Mouse (Mus musculus) midbrain, embryonic 10.5 days (tissue): Measurements from ENCODE around the gene Casp2. TPM values are rescaled to one million over a fixed set of nuclear protein-coding genes. Genes with fewer than 3 reads are reported as not detected.

Experiments
- DNase-seq: peaks from one replicate; pipeline ENCODE4 v3.0.0-alpha.2; 2017; ENCODE audit warnings: low spot score
- H3K27ac ChIP-seq: fragments of 300-500 bp; sonication (generic); replicated peaks from 2 replicates; pipeline ENCODE4 v1.5.1; 2016; ENCODE audit warnings: mild to moderate bottlenecking
- H3K27me3 ChIP-seq: fragments of 300-500 bp; sonication (generic); 2 replicates; pipeline ENCODE4 v1.6.1; 2016; ENCODE audit warnings: low read depth, mild to moderate bottlenecking; ENCODE audit not compliant: poor library complexity, severe bottlenecking
- H3K36me3 ChIP-seq: fragments of 300-500 bp; sonication (generic); 2 replicates; pipeline ENCODE4 v1.6.1; 2016; ENCODE audit warnings: mild to moderate bottlenecking, moderate library complexity
- H3K4me1 ChIP-seq: fragments of 300-500 bp; sonication (generic); 2 replicates; pipeline ENCODE4 v1.6.1; 2016
- H3K4me3 ChIP-seq: fragments of 300-500 bp; sonication (generic); 2 replicates; pipeline ENCODE4 v1.5.1; 2016; ENCODE audit warnings: mild to moderate bottlenecking, moderate library complexity
- H3K9me3 ChIP-seq: fragments of 300-500 bp; sonication (generic); replicated peaks from 2 replicates; pipeline ENCODE4 v1.6.1; 2016; ENCODE audit warnings: mild to moderate bottlenecking
- WGBS: fragments of 180-500 bp; shearing (Covaris S2); methylation state at CpG from one replicate; pipeline ENCODE4 v1.1.7; 2016; 5-methylcytosine and 5-hydroxymethylcytosine counted together
- polyA plus RNA-seq: library from polyadenylated mRNA; unstranded; fragments of >200 nt; fragmentation: Nextera tagmentation; extraction: Ambion mirVana; gene quantifications from 2 replicates; pipeline ENCODE4 v1.2.1, GENCODE M21; 2016

Gene Casp2
- polyA plus RNA-seq = 75.4 and 81.1 TPM in 2 replicates

DNA sequence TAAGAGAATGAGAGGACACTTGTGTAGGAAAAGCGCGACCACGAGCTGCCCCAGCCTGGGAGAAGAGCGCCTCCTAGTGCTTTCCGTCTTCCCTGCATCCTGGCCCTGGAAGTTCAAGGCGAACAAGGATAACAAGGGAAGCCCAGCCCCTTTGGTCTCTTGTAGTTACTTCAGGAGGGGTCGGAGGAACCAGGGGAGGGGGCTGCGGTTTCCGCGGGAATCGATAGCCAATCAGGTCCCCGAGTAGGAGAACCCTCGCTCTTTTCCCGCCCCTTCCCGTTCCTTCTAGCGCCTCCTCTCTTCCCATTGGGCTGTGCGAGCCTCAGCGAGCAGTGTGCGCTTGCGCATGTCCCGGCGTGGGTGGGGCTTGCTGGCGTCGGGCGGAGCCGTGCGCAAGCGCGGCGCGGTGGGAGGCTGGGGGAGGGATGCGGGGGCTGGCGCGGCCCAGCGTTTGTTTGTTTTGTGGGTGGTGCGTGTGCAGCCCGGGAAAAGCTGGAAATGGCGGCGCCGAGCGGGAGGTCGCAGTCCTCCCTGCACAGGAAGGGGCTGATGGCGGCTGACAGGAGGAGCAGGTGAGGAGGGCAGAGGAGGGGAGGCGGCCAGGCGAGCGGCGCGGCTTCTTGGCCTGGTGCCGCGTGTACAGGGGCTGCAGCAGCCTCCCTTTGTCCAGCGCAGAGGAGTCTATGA lies at the start of gene Casp2:
TSS of gene Casp2 (plus strand) at position 360 of the 687 bp plus-strand sequence.
- peaks cover 27% of the 10 kb centered on the region for H3K36me3 ChIP-seq
- H3K4me3 ChIP-seq = peak within 1 kb of the TSS; percentile 85
- peaks cover 25% of the 10 kb centered on the region for H3K27me3 ChIP-seq
- DNase-seq = peak; percentile 100
- peaks cover 15% of the 10 kb centered on the region for H3K4me1 ChIP-seq
- no peaks in the 10 kb centered on the region for H3K9me3 ChIP-seq
- H3K27ac ChIP-seq = peak within 1 kb of the TSS; percentile 98
- WGBS = under 1% methylated on average over 44 of the region's 51 CpGs

DNA sequence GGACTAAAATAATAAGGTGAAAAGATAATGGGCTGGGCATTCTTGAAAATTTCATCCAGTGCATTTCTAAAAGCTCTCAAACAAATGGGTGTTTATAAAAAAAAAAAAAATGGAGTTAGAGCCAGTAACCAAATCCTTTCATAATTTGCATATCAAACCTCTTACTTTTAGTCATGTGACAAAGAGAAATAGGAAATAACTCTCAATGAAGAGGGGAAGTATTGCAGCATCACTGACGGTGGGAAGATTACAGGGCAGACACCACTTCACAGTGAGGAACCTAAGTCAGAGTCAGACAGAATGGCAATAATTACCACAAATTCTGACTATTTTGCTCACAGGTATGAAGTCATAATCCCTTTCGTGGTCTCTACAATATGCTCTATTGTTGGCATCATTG lies 49.8 kb upstream of the Casp2 start, which contains the start of gene Tas2r144:
TSS of gene Tas2r144 (plus strand) at position 301 of the 400 bp plus-strand sequence.
- 83% methylated on average over 2 of the region's 2 CpGs for WGBS
- Histone ChIP-seq H3K36me3 (no peaks in the 10 kb centered on the region), H3K4me1 (no peaks in the 10 kb centered on the region), H3K27me3 (no peaks in the 10 kb centered on the region), H3K27ac (no peak within 1 kb of the TSS), H3K9me3 (no peaks in the 10 kb centered on the region), H3K4me3 (no peak within 1 kb of the TSS)
- DNase-seq = no peak

DNA sequence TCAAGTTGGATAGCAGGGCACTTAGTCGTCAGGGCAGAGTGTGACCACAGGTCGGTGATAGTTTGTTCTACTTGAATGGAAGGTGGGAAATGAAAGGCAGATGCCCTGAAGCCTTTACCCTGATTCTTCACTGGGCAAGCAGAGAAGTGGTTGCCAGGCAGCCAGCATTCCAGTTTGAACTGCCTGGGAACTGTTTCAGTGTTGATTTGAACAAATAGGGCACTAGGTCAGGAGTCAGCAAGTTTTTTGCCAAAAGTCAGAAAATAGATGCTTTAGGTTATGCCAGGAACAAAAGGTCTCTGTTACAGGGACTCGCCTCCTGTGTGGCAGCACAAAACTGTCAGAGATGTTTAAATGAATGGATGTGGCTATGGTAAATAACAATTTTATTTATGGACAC lies 42.5 kb upstream of the Casp2 start:
- WGBS = 76% methylated on average over 3 of the region's 3 CpGs
- H3K9me3 ChIP-seq = no peaks in the 10 kb centered on the region
- H3K27ac ChIP-seq = no peak overlapping the region
- H3K4me1 ChIP-seq = no peaks in the 10 kb centered on the region
- H3K4me3 ChIP-seq = no peak overlapping the region
- no peaks in the 10 kb centered on the region for H3K36me3 ChIP-seq
- H3K27me3 ChIP-seq = no peaks in the 10 kb centered on the region
- no peak for DNase-seq

DNA sequence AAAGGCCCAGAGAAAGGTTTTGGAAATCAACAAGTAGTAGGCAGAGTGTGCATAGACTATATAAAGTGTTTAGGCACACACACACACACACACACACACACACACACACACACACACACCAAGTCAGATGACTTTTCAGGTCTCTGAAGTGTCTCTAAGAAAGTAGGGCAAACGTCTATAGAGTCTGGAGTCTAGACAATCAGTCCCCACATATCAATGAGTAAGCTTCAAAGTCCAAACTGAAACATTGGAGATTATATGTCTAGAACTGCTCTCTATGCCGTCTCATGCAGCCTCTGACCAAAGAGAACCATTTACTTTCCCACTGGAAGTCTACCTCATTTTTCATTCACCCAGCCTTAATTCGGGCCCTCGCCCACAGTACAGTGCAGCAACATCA lies 39.7 kb upstream of the Casp2 start:
- H3K4me3 ChIP-seq = no peak overlapping the region
- WGBS = 73% methylated on average over 4 of the region's 4 CpGs
- H3K4me1 ChIP-seq = no peaks in the 10 kb centered on the region
- no peaks in the 10 kb centered on the region for H3K27me3 ChIP-seq
- no peak overlapping the region for H3K27ac ChIP-seq
- no peaks in the 10 kb centered on the region for H3K36me3 ChIP-seq
- no peak for DNase-seq
- H3K9me3 ChIP-seq = no peaks in the 10 kb centered on the region

DNA sequence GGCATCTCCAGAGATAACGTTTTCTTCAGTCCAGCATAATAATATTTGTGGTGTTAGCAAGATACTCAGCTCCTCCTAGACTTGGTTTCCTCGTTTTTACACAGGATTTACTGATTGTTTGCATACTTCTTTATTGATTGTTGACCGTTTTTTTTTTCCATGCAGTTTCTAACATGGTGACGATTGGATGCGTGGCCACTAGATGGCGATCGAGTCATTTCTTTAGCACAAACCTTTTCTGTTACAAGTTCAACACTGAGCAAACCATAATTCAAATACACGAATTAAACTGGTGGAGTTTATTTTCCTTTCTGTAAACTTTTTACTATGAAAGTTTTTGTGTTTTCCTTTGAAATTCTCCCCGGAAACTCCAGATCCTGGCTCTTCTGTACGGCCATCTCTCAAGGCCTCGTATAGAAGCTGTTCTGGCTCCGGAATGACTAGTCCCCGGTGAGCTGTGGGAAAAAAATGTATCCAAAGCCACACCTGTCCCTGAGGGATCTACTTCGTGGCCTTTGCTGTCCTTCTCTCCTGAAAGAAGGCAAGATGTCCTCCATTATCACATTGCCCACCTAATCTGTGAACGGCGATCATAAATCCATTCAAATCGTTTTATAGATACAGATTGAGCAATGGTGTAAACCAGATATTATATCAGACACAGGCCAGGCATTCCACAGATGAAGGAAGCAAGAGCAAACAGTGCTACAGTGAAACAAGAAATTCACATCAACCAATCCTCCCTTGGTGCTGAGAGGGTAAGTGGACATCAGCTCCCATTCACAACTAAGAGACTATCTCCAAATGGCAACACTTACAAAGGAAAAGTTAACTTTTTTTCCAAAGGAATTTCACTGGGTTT lies 37.3 kb upstream of the Casp2 start:
- Histone ChIP-seq H3K36me3 (no peaks in the 10 kb centered on the region), H3K4me1 (no peaks in the 10 kb centered on the region), H3K9me3 (no peaks in the 10 kb centered on the region), H3K4me3 (no peak overlapping the region), H3K27me3 (no peaks in the 10 kb centered on the region), H3K27ac (no peak overlapping the region)
- DNase-seq = peak; percentile 59
- 38% methylated on average over 17 of the region's 17 CpGs for WGBS

DNA sequence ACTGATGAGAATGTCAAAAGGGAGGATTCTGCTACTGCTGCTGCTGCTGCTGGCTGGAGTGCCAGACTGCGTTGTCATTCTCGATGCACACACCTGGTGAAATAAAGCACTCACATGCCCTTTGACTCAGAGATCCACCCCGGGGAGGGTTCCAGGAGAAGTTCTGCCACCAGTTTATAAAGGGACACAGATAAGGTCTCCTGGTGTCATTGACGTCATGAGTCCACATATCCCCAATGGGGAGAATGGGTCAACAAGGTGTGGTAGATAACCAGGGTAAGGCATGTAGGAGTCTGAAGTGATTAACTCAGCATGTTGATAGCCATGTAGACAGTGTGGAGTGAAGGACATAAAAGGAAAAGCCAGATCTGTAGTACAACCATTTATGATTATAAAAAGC lies 35.2 kb upstream of the Casp2 start:
- Histone ChIP-seq H3K4me1 (no peaks in the 10 kb centered on the region), H3K36me3 (no peaks in the 10 kb centered on the region), H3K27me3 (no peaks in the 10 kb centered on the region), H3K4me3 (no peak overlapping the region), H3K27ac (no peak overlapping the region), H3K9me3 (no peaks in the 10 kb centered on the region)
- no peak for DNase-seq
- 81% methylated on average over 4 of the region's 4 CpGs for WGBS

DNA sequence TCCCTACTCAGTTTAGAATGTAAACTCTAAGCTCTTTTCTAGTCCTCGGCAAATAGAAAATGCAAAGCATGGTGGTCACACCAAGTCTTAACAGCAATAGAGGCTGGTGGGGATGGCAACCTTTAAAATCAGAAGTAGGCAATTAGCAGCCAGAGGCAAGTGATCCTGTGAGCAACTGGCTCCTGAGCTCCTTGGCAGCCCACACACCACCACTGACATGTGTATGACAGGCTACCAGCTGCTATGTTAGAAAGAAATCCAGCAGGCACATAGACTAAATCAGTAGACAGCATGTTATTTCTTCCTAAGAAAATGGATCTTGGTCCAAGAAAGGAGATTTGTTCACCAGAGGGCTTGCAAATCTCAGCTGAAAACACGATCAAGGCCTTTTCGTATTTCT lies 33.6 kb upstream of the Casp2 start:
- no peak for DNase-seq

DNA sequence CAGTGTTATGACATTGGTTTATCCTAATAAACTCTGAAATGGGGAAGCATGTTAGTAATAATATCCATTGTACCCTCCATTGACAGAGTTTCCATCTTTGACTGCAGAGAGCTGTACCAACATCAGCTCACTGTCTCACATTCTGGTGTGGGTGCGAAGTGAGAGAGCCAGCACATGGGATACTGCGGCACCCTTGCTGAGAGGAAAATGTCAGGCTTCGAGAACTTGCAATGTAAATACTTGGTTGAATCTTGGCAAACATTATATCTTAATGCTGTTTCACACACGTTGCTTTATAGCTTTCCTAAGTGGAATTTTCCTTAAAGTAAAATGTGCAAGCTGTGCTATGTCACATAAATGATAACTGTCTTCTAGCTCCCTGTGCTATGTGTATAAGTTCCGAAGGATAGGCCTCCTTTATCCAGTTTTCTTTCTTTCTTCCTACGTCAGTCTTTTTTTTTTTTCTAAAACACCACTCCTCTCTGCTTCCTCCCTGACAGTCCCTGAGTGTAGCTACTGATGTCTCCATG lies 27.4 kb upstream of the Casp2 start:
- Histone ChIP-seq H3K27ac (no peak overlapping the region), H3K27me3 (no peaks in the 10 kb centered on the region), H3K4me3 (no peak overlapping the region), H3K9me3 (no peaks in the 10 kb centered on the region), H3K4me1 (no peaks in the 10 kb centered on the region), H3K36me3 (no peaks in the 10 kb centered on the region)
- WGBS = 74% methylated on average over 6 of the region's 6 CpGs
- no peak for DNase-seq

More for the DNA sequence above, 33.6 kb upstream of the Casp2 start:
- Histone ChIP-seq H3K4me3 (no peak overlapping the region), H3K27ac (no peak overlapping the region), H3K4me1 (no peaks in the 10 kb centered on the region), H3K9me3 (no peaks in the 10 kb centered on the region), H3K36me3 (no peaks in the 10 kb centered on the region), H3K27me3 (no peaks in the 10 kb centered on the region)
- 94% methylated on average over 3 of the region's 3 CpGs for WGBS

DNA sequence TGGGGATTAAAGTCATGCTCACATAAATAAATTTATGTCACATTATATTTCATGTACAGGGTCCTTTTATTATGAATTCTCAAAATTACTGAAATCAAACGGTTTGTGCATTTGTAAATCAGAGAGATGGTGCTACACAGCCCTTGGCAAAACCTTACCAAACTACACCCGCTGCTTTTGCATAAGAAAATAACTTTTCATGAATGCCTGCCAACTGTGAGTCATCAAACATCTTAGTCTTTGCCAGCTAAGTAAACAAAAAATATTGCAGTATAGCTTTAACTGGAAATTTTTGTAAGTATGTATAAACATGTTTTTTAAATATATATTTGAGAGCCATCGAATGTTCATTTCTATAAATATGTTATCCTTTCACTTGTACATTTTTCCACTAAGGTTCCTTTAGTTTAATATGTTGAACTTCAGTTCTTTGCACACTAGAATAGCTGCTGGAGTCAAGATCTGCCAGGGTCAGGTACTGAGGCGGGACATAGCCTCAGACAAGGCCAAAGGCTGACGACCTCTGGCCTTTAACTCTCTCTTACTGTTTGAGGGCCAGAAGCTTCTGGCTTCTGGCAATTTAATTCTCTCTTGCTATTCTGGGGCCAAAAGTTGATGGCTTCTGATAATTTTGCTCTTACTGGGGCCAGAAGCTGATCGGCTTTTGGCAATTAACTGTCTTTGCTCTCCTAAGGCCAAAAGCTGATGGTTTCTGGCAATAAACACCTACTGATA lies 23.3 kb upstream of the Casp2 start:
- no peaks in the 10 kb centered on the region for H3K9me3 ChIP-seq
- DNase-seq = no peak
- peaks cover 11% of the 10 kb centered on the region for H3K27me3 ChIP-seq
- no peaks in the 10 kb centered on the region for H3K36me3 ChIP-seq
- 82% methylated on average over 6 of the region's 6 CpGs for WGBS
- H3K4me1 ChIP-seq = peaks cover 9% of the 10 kb centered on the region
- H3K27ac ChIP-seq = no peak overlapping the region
- no peak overlapping the region for H3K4me3 ChIP-seq

DNA sequence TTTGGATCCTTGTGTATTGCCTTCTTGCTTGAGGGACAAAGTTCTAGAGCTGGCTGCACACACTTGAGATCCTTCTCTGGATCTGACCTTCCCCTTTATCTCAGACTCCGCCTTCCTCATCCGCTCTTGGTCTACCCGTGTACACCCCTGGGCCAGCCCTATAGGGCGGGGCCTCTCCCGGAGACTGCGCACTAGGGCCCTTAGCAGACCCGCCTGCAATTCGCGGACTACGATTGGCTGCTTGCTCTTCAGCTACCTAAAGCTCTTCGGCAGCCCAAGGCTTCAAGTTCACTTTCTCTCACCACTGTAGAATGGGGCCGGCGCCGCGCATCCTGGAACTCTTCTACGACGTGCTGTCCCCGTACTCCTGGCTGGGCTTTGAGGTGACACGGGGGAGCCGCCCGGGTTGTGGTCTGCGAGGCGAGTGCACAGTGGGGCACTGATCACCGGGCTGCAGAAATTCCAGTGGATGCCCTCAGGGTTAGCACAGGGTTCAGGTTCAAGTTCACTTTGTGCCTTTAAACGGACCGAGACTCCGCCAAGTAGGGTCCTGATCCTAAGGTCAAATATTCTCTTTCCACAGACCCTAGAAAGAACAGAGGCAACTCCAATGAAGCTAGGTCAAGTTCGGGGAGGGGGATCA lies 19.0 kb upstream of the Casp2 start, which contains the start of gene Gstk1:
TSS of gene Gstk1 (plus strand) at position 225 of the 643 bp plus-strand sequence.
- Histone ChIP-seq H3K4me1 (peaks cover 12% of the 10 kb centered on the region), H3K4me3 (peak within 1 kb of the TSS; percentile 64), H3K9me3 (no peaks in the 10 kb centered on the region), H3K36me3 (no peaks in the 10 kb centered on the region), H3K27me3 (peaks cover 21% of the 10 kb centered on the region), H3K27ac (peak within 1 kb of the TSS; percentile 73)
- 4% methylated on average over 28 of the region's 28 CpGs for WGBS
- peak; percentile 82 for DNase-seq

DNA sequence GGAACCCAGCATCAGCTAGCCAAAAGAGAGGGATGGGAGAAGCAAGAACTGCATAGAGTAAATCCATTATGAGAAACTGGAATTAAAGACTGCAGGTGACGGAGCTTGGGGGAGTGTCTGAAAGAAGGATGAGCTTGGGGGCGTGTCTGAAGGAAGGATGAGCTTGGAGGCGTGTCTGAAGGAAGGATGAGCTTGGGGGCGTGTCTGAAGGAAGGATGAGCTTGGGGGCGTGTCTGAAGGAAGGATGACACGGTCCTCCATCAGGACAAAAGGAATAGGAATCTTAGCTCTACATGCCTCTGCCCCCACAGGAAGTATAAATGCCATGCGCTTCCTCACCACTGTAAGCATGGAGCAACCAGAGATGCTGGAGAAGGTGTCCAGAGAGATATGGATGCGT lies 17.6 kb upstream of the Casp2 start:
- Histone ChIP-seq H3K36me3 (no peaks in the 10 kb centered on the region), H3K9me3 (no peaks in the 10 kb centered on the region), H3K27ac (no peak overlapping the region), H3K27me3 (peaks cover 21% of the 10 kb centered on the region), H3K4me1 (peaks cover 12% of the 10 kb centered on the region), H3K4me3 (peak overlapping the region; percentile 20)
- no peak for DNase-seq
- 5% methylated on average over 8 of the region's 8 CpGs for WGBS

DNA sequence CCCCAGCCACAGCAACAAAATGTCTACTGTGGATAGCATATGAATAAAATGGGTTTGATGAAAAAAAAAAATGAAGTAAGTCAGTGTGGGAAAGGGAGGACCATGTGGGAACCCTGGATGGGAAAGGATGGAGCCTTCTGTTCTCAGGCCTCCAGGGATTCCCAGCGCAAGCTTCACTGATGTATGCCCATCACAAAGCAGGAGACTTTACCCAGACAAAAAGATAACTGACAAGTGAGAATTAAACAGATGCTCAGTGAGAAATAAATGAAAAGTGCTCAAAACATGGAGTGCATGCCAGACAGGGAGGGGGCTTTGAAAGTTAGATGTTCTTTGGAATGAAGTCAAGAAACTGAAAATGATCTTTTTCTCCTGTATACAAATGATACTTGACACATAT lies 16.8 kb upstream of the Casp2 start:
- peaks cover 12% of the 10 kb centered on the region for H3K4me1 ChIP-seq
- H3K4me3 ChIP-seq = no peak overlapping the region
- DNase-seq = no peak
- peaks cover 21% of the 10 kb centered on the region for H3K27me3 ChIP-seq
- no peak overlapping the region for H3K27ac ChIP-seq
- H3K9me3 ChIP-seq = no peaks in the 10 kb centered on the region
- WGBS = 83% methylated on average over 1 of the region's 1 CpGs
- no peaks in the 10 kb centered on the region for H3K36me3 ChIP-seq
